Mouse (Mus musculus) CD8-positive naive resting alpha-beta T cell, adult 2 months (primary cell): ENCODE results near the gene Kif1a.

Source experiments
- DNase-seq, 2 experiments: peaks; one replicate each; pipeline ENCODE4 v3.0.0; 2022; ENCODE audit warnings: low read depth in 2 of 2, low spot score in 2 of 2

Gene Kif1a

GRCm38 (mm10) chr1:93098956-93099355 lies 2.8 kb downstream of the Kif1a start:
- DNase-seq = no peak

GRCm38 (mm10) chr1:93092582-93092981 lies 9.2 kb downstream of the Kif1a start:
- DNase-seq = no peak

DNA sequence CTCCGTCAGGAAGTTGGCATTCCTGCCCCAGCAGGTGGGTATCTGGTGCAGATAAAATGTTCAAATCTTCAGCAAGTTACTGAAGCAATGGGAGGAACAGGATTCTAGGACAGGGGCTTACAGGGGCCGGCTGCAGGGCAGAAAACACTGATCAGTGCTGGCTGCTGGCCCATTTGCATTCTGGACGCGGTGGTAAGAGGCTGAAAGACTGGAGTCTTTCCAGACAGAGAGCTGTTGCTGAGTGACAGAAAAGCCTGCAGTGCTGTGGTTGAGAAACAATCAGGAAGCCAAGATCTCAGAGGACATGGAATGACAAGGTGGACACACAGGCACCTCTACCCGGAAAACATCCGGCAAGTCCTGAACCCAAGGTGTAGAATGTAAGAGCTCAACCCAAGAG lies 16.6 kb downstream of the Kif1a start:
- DNase-seq = no peak

GRCm38 (mm10) chr1:93083420-93084285 lies 18.1 kb downstream of the Kif1a start:
- DNase-seq = no peak

DNA sequence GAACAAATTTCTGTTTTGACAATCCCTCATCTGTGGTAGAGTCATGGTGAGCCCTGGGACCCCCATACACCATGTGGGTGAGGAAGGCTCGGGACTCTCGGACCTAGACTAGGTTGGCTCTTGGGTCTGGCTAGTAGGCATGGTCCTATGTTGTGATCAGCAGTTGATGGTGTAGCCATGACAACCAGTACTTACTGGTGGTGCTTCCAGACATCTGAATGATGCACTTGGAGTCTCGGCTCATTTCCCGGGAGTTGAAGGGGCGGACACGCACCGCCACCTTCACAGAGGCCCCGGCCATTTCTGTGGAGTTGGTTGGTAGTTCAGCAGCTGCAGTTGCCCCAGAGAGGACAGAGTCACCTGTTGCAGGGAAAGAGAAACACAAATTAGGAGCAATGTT lies 19.6 kb downstream of the Kif1a start:
- no peak for DNase-seq

GRCm38 (mm10) chr1:93080930-93081589 lies 20.7 kb downstream of the Kif1a start:
- DNase-seq = no peak

DNA sequence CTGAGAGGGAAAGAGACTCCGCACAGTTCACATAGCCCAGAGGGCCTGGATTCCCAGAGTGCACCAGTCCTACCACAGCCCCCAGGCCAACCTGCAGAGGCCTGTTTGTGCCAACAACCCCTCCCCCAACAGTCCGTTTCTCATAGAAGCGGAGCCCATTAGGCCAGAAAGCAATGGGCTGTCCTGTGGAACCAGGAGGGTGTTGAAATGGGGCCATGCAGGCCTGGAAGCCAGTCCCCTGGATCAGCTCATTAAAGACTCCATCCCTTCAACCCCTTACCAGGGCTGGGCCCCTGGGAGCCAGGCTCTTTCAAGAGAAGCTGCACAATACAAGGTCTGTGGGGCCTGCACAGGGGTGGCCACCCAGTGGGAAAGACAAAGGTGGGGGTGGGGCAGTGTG lies 22.1 kb downstream of the Kif1a start:
- DNase-seq = no peak

DNA sequence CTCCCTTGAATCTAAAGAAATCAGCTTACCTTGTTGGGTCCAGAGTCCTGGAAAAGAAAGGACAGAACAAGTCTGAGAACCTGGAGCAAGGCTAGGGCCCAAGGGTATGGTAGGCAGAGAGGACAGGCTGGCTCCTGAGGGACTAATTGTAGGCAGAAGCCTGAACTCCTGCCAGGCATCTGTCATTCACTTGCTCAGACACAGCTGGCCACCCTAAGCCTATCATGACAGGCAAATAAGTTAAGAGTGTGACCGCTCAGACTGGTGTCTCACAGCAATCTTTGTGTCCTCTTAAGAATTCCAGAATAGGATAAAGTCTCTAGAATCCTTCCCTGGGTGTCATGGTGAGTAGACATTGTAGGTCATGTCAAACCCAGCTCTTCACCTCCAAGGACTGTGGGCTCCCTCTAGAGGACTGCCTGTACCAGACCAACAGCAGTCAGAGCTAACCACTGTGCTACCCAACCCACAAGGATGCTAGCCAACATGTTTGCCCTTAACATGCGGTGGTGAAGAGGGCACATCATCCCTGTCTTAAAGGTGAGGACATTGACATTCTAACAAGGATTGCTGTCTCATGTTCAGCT lies 29.4 kb downstream of the Kif1a start:
- DNase-seq = no peak

- no peak for DNase-seq
Measured at GRCm38 (mm10) chr1:93071487-93071971, 30.2 kb downstream of the Kif1a start.

GRCm38 (mm10) chr1:93070881-93071280 lies 30.9 kb downstream of the Kif1a start:
- DNase-seq = no peak

GRCm38 (mm10) chr1:93068553-93068952 lies 33.2 kb downstream of the Kif1a start:
- no peak for DNase-seq

DNA sequence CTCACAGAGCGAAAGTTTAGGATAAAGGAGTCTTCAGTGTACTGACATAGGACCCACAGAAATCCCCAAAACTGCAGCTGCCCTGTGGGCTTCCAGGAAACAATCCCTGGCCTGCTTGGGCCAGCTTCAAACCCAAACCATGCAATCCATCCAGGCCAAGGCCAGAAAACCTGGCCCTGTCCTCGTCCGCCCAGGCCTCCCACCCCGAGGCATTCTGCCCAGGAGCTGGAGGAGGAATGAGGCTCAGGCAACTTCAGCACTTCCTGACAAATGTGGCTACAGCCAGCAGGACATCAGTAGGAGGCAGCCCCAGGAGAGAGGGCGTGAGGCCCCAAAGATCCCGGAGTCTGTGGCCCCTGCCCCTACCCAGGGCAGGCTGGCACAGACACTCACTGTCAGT lies 36.1 kb downstream of the Kif1a start:
- DNase-seq = no peak

DNA sequence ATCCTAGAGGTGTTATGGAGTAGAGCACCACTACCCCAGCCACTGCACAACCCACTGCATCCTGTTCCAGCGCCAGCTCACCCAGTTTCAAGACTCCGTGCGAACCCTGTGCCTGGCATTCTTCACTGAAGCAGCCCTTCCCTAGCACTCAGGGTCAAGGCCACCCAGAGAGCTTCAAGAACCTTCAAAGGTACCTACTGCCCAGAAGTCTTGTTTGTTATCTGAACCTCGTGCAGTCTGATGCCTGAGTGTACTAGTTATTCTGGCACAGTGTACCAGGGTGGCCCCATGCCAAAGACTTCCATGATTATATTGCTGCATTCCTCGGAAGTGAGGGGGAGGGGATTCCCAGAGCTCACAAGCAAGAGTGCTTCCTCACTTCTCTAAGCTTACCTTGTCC lies 38.1 kb downstream of the Kif1a start:
- DNase-seq = no peak

DNA sequence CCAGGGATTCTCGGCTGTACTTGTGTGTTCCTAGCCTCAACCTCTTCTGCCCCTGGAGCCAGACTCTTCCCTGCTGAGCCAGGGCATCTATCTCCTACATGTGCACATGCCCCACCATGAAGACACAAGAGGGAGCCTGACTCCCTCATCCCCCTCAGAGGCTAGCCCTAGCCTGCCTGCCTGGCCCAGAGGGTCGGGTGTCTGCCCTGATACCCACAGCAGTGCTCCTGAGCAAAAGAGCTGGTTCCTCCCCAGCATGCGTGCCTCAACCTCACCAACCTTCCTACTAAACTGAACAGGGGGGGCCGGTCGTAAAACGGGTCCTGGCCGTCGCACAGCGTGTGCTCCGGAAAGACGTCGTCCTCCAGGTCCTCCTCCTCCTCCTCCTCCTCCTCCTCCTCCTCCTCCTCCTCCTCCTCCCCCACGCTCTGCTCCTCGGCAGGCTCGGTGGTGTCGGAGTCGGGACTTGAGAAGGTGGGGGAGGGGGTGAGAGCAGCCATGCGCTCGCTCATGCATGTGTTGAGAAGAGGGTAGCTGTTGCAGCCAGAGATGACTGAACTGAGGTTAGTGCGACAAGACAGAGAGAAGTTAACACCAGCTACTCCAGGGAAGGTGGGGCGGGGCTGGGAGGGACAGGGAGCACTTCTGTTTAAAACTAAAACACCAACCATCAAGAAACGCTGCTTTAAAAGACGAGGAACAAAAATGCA lies 50.5 kb downstream of the Kif1a start:
- no peak for DNase-seq

- DNase-seq = no peak
Measured at GRCm38 (mm10) chr1:93050071-93050470, 51.7 kb downstream of the Kif1a start.

DNA sequence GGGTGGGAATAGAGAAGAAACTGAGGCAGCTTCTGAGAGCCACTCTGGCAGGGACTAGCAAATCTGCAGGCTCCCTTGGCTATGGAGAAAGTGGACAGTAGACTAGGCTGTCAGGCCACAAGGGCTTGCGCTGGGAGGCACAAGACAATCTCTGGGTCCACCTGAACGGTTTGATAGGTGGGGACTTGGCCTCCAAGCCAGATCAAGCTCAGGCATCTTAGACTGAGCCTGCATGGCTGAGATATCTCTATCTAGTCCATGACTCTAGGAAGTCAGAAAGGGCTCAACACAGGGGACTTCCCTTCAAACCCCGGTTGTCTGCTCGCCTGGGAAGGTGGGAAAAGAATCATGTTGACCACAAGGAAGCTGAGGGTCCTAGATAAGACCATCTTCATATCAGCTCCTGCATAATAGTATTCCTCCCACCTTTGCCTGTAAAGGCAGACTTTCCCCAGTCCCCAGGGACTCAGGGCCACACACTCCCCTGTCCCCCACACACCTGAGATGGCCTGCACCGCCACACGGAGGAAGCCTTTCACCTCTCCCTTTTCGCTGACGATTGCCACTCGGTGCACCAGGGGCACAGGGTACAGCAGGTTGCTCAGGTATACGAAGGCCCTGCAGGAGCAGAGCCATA lies 55.5 kb downstream of the Kif1a start:
- no peak for DNase-seq

DNA sequence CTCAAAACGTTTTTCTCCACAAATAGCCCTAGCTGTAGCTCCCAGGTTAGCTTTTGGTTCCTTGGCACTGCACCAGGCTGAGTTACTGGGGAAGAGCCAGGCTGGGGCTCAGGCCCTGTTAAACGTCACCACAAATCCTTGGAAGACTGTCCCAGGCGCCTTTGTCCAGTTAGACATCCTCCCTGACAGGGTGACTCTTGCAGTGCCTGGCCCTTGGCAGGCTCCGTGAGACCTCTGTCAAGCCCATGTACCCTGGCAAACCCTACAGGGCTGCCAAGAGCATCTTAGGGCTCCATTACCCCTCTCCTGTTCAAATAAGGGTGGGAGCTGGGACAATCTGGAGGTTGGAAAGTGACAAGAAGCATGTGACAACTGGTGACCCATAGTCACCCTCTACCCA lies 65.8 kb downstream of the Kif1a start:
- DNase-seq = no peak

- DNase-seq = no peak
Measured at GRCm38 (mm10) chr1:93033989-93034388, 67.8 kb downstream of the Kif1a start.

GRCm38 (mm10) chr1:93031199-93031598 lies 70.6 kb downstream of the Kif1a start:
- no peak for DNase-seq

GRCm38 (mm10) chr1:93030060-93030459 lies 71.7 kb downstream of the Kif1a start:
- DNase-seq = no peak

- DNase-seq = no peak
Measured at GRCm38 (mm10) chr1:93029387-93029786, 72.4 kb downstream of the Kif1a start.
